Mouse (Mus musculus) heart, adult 11 months (tissue): ENCODE measurements around the gene Kcnk4.

Experiments
- DNase-seq: peaks from one replicate; pipeline ENCODE4 v3.0.0; 2022

Gene Kcnk4

DNA sequence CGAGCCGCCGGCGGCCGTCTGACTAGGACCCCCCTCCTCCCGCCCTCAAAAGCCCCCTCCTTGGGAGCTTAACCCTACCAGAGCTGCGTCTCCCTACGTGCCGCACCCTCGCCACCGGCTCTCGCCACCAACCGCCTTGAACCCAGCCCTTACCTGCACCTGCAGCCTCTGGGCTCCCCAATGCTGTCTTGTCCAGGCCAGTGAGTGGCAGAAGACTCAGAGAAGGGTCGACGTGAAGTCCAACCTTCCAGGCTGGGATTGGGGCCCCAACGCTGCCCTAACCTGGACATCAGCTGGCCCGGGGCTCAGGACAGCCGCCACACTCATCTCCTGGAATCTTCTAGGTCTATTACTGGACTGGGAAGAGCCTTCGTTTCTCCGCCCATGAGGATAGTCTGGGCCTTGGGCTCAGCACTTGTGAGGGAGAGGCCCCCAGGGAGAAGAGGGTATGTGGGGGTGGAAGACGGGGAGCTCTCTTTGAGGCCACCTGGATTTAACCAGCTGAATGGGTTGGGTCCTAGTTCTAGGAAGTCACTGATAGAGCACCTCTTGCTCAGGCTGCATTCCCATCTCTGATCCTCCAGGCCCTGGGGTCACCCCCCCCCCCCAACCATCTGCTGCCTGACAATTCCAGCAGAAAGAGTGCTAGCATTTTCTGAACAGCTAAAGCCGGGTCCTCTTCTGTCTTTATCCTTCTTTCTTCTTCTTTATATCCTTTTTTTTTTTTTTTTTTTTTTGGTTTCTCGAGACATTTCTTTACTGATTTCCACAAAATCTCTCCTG, at the start of gene Kcnk4:
Gene Kcnk4 (minus strand): TSS at position 321 of the 783 bp plus-strand sequence.
- DNase-seq = no peak

DNA sequence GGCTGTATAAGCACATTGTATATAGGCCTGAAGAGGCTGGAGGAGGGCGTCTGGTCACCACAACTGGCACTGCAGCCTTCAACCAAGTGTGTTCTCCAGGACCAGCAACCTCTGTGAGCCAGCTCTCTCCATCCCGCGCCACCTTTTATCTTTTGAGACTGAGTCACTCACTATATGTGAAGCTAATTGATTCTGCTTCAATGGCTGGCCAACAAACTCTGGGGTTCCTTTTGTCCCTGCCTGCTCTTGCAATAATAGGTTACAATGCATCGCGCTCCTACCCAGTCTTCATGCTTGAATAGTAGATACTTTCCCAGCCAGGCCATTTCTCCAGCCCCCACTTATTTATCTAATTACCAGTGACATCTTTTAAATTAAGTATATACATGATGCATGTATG, 49.3 kb upstream of the Kcnk4 start:
- no peak for DNase-seq

DNA sequence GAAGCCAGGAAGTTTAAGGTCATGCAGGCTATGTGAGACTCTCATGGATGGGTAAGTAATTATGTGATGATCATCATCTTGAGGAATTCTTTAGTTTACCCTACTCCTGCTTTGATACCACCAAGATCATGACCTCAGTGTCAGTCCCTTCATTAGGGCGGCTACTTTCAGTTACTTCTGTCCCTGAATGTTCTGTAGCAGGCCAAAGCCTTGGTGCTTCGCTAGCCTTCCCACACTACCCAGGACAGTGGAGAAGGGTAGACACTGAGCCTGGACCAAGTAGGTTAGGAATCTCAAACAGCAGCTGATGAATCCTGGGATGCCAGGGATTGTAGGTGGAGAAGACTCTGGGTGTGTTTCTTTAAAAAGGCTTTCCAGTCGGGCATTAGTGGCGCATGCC, 47.1 kb upstream of the Kcnk4 start:
- no peak for DNase-seq

DNA sequence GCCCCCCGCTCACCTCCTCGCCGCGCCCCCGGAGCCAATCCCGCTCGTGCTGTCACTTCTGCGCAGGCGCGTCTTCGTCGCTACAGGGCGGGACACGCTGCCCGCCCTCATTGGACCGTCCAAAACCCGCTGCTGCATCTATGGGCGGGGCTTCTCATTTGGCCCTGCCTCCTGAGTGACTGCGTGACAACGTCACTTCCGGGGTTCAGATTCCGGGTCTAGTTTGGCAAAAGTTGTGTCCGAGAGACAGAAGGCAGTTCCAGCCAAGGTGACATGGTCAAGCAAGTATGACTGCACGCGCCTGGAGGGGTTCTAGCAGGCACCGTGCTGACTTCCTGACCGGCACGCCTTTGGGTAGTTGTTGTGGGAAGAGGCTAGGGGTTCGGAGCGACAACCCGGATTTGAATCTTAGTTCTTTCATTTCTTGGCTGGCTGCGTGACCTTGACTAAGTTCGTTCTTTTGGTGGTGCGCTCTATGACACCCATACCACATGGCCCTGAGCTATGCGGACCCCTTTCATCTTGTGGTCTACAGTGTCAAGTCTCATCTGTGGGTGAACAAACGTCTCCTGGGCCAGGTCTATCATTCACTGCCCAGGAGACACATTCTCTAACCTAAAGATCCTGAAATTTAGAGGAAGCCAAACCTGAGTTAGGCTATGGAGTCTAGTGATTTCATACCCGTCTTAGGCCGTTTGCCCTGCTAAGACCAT, 46.2 kb upstream of the Kcnk4 start, which contains the start of gene Fkbp2:
Gene Fkbp2 (minus strand): TSS at position 121 of the 713 bp plus-strand sequence.
- DNase-seq = peak; percentile 100

DNA sequence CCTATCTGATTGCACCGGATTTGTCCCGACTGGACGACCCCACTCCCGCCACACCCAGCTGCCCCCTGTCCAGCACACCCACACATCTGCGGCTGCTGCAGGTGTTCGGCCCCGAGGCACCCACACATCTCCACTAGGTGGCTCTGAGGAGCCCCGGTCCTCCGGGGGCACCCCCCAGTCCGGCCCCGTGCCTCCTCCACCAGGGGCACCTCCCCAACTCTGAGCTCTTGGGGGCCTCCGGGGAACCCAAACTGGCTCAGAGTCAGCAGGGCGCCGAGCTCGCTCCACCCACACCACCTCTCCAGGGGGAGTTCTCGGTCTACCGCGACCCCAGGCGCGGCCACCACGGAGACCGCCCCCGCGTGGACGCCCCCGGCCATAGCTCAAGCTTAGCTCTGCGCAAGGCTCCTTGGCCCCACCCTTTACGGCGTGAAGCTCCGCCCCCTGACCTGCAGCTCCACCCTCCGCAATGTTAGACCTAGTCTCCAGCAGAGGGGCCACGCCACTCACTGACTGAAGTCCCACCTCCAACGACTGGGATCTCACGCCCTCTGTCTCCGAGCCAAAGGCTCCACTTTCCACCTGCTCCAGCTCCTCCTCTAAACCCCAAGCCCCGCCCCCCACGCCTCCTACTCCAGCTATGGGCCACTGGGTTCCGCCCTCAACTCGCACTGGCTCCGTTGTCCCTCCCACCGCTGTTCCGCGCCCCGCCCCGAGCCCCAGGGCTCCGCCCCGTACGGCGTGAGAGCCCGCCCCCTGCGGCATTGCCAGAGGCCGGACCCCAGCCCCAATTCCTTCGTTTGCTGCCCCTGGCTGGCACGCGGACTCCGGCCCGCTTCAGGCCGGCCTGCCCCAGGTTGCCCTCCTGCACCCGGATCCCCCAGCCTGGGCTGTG, 45.4 kb upstream of the Kcnk4 start:
- DNase-seq = peak; percentile 100

DNA sequence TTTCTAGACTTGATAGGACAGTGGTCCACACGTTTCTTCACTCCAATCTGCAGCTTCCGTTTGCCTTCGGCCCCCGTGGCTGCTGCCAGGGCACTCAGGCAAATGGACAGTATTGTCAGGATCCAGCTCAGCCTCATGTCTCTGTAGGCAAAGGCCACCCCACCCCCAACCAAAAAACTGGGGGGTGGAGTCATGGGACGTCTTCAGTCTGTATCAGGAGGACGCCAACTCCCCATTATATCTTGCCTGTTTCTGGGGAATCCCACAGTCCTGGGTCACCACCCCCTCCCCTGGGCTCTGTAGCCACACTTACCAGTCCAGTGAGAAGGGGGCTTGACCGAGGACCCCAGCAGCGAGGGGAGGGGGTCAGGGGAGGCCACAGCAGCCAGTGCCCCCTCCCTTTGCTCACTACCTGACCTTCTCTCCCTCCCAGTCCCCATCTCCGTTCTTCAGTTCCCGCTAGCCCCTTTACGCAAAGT, 44.7 kb upstream of the Kcnk4 start:
- no peak for DNase-seq

DNA sequence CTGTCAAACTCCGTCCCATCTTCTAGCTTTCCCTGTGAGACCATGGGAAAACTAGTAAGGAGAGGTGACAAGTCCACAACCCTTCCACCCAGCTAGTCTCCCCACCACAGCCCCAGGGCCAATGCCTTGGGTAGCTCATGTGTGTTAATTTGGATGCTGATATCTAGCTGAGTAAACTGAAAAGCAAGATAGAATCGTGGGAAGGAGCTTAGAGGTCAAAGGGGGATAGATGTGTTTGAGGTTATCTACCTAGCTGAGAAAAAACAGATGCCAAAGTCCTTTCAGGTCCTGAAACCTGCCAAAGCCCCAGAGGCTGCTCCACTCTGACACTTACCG, 44.3 kb upstream of the Kcnk4 start:
- no peak for DNase-seq

DNA sequence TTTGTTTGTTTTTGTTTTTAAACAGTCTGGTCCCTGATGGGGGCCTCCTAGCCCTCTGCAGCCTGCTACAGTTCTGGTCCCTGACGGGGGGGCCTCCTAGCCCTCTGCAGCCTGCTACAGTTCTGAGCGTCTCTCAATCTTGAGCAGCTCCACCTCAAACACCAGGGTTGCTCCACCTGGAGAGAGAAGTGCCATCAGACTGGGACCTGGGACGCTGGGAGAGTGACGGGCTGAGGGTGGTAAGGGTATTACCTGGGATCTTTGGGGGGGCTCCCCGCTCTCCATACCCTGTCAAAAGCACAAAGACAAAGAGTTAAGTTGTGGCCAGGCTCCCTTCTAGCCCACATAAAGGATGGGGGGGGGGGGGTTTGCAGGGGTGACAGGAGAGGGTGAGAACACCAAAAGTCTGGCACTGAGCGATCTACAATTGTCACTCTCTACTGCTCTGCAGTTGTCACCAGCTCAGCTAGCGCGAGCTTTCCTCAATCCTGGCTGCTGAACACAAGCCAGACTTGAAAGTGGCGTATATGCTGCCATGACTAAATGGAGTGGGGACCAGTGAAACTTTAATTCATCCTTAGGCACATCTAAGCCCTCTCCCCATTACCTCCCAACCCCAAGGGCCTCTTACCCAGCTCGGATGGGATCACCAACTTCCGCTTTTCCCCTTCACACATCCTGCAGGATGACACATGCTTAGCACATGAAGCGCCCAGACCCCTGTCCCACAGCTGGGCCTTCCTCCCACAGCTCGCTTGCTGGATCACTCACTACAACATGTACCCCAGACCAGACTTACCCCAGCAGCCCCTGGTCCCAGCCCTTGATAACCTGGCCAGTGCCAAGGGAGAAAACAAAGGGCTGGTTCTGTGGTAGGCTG, 43.7 kb upstream of the Kcnk4 start:
- peak; percentile 96 for DNase-seq

DNA sequence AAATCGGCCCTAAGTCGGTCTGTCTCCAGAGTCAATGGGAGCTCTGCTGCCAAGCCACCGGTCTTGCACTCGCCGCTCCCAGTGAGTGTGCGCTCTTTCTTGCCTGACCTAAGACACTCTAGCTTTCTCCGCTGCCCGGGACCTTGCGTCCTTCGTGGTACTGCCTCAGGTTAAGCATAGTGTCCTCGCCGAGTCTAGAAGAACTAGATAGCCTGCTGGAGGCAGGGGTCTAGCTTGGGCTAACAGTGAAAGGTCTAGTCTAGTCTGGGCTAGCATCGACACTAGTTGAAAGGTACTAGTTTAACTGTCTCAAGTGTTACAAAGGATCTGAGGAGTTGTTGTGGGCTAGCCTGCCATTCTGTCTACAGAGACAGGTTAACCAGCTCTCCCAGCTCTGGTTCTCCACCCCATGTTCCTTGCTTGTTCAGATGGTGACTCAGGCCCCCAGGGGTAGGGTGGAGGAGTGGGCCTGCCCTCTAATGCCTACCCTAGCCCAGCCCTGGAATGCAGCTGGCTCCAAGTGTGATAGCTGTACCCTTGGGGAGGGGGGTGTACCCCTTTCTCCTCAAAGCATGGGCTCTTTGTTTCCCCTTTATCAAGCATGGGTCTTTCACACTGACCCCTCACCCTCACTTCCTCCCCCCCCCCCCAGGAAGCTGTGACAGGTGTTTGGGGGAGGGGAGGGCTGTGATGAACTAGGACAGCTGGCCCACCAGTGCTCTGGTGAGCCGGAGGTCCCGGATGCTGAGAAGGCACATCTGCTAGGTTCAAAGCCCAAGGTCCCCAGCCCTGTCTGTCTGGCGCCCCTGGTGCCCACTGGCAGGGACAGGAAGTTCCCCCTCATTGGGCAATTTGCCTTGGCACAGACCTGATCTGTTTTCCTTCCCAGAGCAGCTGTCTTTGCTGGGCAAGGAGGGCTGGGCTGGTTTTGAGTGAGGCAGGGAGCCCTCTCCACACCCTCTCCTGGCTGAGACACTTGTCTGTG, 41.5 kb upstream of the Kcnk4 start, which contains the start of gene Plcb3:
Gene Plcb3 (minus strand): TSS at position 934 of the 985 bp plus-strand sequence.
- peak; percentile 98 for DNase-seq

DNA sequence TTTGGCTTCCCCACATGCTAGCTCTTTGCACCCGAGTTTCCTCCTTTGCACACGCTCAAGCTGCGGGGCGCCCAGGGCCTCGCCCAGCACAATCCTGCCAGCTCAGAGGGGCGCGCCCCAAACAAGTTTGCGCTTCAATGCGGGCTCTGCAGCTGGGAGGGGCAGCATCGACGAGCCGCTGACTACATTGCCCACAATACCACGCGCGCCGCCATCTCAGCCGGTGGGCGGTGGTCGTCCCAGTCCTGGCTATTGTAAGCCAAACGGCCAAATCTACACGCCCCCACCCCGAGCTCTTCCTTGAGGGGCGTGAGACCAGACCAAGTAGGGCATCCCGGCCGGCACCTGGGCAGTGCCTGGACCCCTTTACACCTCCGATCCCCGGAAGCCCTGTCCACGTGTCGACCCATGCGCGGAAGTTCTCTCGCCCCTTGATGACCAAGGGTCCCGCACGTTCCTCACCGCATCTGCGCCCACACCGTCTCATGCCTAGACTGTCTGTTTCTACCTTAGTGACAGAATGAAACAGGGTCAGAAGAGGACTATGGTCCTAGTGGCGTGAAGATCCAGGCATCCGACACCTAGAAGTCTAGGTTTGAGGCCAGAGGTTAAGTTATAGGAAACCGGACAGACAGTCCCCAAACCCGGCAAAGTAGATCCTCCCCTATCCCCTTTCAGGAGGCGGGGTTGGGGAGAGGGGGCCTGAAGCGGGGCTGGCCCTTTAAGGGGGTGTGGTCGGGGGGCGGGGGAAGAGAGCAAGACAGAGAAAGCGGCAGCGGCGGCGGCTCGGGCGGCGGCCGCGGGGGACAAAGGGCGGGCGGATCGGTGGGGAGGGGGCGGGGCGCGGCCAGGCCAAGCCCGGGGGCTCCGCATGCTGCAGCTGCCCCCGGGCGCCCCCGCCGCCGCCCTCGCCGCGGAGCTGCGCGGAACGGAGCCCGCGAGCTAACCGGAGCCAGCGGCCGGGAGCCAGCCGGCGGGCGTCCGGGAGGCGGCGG, 40.2 kb upstream of the Kcnk4 start, which contains the start of gene Ppp1r14b:
Gene Ppp1r14b (plus strand): TSS at position 758 of the 995 bp plus-strand sequence.
- DNase-seq = peak; percentile 99

DNA sequence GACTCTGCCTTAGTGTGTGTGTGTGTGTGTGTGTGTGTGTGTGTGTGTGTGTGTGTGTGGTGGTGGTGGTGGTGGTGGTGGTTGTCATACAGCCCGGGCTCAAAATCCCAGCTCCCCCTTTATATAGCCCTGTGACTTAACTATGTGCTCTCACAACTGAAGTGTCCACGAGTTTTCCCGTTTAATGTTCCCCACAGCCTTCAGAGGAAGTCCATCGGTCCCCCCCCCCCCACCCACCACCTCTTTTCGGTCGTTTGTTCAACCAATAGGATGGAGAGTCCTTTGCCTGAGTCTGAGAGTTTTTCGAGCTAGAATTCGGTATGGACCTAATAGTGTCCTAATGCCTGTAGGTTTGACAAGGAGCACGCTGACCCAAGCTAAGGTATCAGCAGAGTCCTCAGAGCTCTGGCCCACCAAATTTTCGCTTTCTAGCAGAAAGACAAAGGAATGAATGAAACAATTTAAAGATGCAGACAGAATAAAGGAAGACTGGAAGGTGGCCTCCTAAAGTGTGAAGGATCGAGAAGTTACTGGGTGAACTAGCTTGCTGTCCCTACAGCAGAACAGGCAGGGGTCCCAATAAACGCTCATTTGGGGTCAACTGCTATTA, 39.4 kb upstream of the Kcnk4 start:
- no peak for DNase-seq

DNA sequence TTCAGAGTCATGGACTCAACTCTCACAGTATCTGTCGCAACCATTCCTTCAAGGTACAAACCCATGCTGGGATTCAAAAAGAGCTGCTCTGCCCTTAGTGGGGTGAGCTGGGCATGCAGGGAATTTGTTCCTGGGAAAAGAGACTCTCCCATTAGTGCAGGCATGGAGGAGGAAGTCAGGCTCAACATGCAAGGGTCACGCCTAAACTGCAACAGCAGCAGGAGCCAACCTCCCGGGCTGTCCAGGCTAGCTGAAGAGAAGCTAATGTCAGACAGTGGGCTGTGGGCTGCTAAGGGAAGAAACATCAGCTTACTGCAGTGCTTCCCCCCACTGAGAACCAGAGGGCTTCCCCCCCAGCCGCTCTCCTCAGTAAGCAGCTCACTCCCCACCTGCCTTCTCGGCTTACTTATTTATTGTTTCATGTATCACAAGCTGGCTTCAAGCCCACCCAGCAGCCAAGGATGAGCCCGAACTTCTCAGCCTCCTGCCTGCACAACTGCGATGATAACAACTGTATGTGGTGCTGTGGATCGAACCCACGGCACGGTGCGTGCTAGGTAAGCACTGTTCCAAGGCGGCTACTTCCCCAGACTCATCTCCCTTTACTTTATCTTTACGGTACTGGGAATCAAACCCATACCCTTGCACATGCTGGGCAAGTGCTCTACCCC, 38.1 kb upstream of the Kcnk4 start:
- DNase-seq = peak; percentile 93

DNA sequence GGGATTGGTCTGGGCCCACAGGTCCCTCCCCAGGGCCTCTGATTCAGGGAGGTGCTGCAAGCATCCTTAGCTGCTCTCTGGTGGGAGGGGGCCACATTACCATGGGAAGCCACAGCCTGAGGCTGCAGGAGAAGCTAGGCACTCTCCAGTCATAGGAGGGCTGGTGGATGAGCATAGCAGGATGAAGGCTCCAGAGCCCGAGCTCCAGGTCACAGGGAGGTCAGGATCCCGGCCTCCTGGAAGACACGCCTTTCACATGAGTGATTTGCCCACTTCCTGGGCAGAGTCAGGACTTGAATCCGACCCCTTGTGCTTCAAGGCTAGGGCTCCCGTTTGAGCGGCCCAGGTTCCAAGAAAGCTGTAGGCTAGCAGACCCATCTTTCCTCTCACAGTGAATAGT, 37.3 kb upstream of the Kcnk4 start:
- DNase-seq = no peak

DNA sequence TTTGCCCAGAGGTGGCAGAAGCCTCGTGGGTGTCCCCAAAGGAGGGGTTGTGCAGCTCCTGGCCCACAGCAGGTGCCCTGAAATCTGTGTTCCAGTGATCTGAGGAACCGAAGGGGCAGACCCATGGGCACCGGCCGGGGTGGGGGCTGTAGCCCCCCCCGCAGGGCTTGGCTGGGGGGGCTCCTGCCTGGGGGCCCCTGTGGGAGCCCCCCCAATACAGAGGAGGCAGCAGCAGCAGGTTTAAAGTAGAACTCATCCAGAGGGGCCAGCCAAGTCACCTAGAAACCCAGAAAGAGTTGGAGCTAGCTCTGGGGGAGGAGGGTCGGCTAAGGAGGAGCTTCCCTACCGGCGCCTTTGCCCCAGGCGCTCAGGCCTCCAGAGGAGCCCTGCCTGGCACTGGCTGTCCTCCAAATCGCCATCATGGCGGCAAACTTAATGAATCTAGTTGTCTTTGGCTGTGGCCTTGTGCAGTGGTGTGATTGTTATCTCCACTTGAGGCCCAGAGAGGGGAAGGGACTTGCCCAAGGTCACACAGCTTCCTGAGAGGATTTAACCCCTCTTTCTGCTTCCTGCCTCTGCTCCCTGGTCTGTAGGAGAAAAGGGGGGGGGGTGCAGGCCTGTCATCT, 36.3 kb upstream of the Kcnk4 start:
- peak; percentile 95 for DNase-seq

DNA sequence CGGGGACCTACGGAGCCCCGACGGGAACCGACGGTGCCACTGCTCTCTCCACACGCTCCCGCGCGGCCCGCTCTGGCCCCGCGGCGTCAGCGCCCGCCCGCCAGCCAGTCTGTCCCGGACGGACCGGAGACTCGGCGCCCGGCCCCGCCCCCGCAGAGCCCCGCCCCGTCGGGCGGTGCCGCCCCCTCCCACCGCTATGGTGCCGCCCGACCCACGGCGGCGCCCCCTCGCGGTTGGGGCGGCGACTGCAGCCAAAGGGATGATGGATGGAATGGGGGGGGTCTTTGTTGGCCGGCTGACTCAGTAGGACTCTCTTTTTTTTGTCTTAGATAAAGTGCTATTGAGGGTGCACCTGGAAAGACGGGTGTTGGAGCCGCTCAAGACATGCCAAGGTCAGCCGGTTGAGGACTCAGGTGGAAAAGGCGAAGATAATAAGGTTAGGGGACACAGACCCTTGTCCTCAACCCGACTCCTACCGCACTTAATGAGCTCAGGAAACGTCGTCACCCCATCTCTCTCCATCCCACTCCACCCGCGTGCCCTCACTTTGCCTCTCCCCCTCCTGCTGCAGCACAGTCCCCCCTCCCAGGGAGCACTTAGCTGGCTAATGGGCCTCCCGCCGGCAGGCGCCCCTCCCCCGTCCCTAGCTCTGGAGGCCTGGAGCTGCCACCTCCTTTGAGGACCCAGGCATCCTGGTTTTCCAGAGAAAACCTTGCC, 35.5 kb upstream of the Kcnk4 start:
- peak; percentile 98 for DNase-seq

DNA sequence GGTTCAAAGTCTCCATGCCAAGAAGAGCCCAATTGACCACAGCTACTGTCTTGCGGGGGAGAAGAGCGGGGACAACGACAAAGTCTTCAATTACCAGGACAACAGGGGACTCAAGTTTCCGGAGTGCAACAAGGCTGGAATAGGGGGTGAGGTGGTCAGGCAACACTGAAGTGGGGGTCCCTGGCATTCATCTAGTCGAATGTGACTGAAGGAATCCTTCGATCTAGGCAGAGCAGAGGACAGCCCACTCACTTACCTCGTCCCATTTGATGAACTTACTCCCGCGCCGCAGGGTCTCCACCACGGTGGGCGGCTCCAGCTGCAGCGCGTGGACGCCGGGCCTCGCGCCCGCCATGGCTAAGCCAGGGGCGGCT, 35.0 kb upstream of the Kcnk4 start:
- DNase-seq = no peak
